Mouse (Mus musculus) right cerebral cortex, postnatal 10 days (tissue): ENCODE results near the gene Zfp13.

Experiments
- DNase-seq, 2 experiments: peaks; one replicate each; pipeline ENCODE4 v3.0.0; 2021; ENCODE audit warnings: low spot score in 2 of 2

The Zfp13 gene

DNA sequence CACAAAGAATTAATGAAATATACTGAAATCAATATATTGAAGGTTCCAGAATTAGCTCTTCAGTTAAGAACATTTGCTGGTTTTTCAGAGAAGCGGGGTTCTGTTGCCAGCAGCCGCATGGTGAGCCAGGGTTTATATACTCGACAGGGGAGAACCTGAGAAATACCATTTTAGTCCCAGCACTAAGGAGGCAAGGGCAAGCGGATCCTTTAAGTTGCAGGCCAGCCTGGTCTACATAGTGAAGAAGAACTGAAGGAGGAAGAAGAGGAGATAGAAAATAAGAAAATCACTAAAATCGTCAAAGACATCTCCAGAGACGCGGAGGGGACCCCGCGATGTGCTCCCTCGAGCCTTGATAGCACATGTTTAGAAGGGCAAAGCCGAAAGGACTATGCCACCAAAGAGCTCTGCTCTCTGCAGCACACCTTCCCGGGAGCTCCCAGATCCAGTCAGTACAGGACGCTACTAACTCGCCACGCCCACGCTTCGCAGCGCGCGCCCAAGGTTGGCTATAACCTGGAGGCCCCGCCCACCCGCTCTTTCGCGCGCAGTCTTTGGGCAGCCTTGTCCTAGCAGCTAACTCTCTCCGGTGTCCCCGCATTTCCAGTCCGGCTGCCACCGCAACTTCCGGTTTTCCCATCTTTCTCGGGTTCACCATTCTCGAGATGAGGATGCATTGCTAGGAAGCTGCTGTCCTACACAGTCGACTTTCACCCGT is 6.9 kb downstream of the Zfp13 start:
- DNase-seq: peak; percentile 98 to 99

- DNase-seq: no peak
Measured at GRCm38 (mm10) chr17:23587253-23587652, 12.0 kb downstream of the Zfp13 start.

- DNase-seq: peak; percentile 86 to 87
Measured at GRCm38 (mm10) chr17:23585721-23586491, 13.4 kb downstream of the Zfp13 start.

DNA sequence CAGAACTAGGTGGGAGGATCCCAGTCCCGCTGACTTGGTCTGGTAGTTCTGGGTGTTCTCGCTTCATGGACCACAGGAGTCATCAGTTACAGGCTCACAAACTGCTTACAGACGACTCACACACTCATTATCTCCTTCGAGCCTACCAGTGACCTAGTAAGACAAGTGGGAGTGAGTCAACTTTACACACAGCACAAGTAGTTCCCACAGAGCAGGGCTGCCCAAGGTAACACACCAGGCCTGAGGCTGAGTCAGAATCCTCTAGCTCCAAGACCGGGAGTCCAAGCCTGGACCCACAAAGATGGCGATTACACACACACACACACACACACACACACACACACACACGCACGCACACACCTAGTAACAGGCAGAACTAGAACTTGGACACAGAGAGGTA is 14.5 kb downstream of the Zfp13 start:
- DNase-seq: no peak

DNA sequence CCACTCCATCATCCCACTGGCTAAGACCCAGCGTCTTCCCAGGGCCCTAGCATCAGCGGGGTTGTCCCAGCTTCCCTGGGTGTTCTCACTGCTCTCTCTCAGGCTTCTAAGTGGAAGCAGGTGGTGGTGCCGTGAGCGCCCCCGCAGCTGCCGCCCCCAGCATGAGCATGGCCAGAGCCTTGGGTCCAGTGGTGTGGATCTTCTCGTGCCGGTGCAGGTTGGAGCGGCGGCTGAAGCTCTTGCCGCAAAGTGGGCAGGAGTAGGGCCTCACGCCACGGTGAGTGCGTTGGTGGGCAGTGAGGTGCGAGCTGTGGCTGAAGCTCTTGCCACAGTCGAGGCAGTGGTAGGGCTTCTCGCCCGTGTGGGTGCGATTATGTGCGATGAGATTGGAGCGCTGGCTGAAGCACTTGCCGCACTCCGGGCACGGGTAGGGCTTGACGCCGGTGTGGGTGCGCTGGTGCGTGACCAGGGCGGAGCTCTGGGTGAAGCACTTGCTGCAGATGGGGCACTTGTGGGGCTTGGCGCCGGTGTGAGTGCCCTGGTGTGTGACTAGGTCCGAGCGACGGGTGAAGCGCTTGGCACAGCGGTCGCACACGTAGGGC is 23.2 kb downstream of the Zfp13 start:
- DNase-seq: no peak

GRCm38 (mm10) chr17:23574130-23574529 is 25.2 kb downstream of the Zfp13 start:
- DNase-seq: no peak

GRCm38 (mm10) chr17:23572059-23572458 is 27.2 kb downstream of the Zfp13 start:
- no peak for DNase-seq

DNA sequence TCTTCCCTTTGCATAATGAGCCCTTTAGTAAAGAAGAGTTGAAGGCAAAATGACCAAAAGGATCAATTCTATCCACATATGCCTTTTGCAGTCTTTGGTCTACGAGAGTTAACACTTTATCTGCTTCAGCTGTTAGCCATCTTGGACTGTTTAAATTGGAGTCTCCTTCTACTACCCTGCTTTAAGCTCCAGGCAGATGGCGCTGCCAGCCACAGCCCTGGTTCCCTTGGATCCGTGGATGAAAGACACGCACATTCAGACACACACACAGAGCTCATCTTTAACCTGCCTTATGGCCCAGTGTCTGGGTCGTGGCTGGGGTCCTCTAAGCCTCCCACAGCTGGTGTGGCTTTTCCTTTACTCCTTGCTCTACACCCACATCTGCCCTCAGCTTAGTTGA is 28.2 kb downstream of the Zfp13 start:
- DNase-seq: no peak

DNA sequence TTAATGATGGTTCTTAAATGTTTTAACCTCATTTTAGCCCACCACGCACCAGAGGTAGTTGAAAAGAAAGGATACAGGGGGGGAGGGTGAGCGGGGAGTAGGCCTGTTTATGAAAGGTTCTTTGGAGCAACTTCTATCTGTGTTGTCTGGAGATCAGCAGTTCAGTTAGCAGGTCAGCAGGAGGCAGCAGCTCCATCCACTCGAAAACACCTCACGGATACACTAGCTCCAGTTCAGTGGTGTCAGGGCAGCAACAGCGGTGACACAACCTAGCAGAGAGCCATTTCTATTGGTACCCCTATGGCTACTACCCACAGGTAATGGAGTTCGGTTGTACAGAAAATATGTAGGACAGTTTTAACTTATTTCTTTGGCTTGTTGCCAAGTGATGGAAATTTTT is 29.3 kb downstream of the Zfp13 start:
- no peak for DNase-seq

DNA sequence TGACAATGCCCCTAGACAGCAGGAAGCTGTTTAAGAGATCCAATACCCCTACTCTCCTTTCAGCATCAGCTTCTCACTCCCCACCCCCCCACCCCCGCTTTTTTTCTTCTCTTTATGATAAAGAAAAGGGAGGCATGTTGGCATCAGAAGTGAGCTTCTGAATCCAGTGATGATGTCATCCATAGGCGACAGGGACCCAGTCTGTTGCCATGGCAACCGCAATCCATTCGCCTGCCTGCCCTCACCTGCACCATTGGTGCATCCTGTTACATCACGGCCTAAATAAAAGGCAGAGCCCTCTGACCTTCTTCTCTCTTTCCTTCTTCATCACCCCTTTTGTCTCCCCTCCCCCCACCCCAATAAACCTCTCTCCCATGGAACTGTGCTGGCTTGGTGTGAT is 30.9 kb downstream of the Zfp13 start:
- DNase-seq: no peak

GRCm38 (mm10) chr17:23566787-23567186 is 32.5 kb downstream of the Zfp13 start:
- no peak for DNase-seq

DNA sequence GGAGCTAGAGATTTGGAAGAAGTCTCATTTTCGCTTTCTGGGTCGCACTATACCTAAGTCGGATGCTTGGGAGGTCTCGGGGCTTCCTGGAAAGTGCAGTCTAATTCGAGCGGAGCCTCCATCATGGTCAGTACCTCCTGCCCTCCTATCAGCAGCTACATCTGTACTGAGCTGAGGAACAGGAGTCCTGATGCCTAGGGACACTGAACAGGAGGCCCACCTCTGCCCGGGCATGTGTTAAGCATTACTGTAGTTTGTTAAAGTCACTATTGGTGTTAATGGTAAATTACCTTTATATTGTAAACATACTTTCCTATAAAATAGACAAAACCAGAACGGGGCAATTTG is 34.9 kb downstream of the Zfp13 start:
- DNase-seq: no peak

- DNase-seq: peak; percentile 97
Measured at GRCm38 (mm10) chr17:23563595-23564367, 35.5 kb downstream of the Zfp13 start, which contains the start of gene Zfp213. TSS of gene Zfp213 (minus strand) at chr17:23564238.

GRCm38 (mm10) chr17:23559767-23560166 is 39.5 kb downstream of the Zfp13 start:
- no peak for DNase-seq

DNA sequence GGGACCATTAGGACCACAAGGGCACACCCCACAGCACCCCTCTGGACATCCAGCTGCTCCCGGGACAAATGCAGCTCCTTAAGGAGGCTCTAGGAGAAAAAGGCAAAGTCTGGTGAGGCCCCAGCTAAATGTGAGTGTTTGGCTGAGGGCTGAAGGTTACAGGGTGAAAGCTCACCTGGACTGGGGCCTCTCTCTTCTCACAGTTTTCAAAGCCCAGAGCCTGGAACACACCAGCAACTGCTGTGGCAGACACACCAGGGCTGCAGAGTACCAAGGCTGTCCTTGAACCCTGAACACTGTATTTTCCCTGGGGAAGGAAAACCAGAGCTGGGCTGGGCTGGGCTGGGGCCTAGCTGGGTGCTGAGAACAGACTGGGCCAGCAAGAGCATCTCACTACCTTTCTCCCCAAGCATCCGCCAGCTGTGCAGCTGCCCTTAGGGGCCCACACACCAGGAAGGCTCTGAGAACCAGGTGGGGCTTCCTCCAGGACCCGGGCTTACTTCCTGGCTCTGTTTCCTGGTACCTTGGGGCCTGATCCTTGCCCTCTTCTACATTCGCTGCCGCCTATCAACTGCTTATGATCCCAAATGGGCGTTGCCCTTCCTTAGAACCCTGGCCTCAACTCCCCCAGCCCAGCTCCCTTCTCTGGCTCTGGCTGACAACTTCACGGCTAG is 43.9 kb downstream of the Zfp13 start:
- no peak for DNase-seq

DNA sequence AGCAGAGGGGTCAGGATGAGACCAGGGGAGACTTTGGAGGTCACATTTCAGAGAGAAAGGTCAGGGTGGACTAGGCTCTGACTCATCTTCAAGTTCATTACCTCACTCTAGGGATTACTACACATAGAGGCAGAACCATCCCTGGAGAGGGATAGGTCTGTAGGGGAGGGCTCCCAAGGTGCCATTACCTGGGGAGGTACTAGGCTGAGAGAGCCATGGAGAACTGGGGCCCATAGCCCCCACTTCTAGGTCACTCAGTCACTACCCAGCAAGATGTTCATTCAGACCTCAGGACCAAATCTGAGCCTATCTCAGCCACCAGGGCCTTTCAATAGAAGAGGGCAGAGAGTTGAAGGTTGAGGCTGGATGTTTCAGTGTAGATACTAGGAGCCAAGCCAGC is 45.0 kb downstream of the Zfp13 start:
- DNase-seq: no peak

- DNase-seq: no peak
Measured at GRCm38 (mm10) chr17:23553634-23554120, 45.6 kb downstream of the Zfp13 start.

DNA sequence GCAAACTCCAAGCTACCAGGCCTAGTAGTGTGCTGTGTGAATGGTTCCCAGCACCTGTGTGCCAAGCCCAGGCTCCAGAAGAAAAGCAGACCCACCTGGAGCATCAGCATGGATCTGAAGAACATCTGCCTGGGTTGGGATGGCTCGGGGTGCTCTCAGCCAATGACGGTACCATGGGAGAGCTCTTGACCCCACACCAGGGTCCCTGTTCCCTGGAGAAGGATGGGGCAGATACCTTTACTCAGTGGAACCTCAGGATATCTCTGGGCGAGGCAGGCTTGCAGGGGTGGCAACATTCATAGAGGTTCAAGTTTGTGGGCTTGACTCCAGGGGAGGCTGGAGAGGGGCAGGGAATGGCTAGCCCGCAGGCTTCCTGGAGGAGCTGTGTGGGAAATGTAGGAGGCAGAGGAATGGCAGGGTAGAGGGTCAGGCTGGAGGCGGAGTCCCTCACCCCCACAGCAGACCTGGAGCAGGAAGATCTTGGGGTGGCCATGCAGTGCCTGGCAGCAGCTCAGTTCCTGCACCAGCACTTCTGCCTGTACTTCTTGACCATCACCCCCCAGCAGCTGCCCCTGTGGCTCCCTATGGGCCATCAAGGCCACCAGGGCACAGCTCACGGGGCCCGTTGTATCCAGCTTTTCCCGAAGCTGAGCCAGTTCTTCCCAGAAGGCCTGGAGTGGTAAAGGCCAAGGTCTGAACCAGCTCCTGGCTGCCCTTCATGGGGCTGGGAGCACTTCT is 46.2 kb downstream of the Zfp13 start:
- DNase-seq: no peak

DNA sequence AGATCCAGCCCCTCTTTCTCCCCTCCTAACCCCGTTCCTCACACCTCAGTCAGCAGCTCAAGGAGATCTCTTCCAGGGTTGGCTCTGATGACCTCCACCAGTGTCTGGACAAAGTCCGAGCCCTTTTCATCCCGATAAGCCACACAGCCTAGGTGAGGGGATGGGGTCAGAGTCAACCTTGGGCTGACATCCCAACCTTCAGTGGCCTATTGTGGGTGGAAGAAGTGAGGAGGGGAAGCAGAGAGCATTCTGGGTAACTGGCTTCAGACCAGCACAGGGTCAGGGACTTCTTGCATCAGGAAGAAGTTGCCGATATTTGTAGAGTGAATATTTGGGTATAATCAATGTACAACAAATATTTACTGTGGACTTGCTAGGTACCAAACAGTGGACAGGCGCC is 47.3 kb downstream of the Zfp13 start:
- no peak for DNase-seq

DNA sequence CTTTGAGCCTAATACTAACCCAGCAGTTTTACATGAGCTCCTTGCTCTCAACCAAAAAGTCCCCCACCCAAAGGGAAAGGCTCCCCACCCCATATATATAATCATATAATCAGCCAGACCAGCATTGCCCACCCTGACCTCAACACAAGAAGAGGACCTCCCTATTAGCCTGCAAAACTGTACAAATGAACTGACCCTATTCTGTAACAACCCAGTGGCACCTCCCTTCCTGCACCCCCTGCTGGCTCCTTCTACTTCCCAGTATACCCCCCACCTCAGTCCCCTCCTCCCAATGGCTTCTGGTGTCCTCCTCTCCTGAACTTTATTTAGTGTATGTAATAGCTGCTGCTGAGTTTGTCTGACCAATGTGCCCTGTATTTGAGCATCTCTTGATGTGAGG is 47.9 kb downstream of the Zfp13 start:
- no peak for DNase-seq

- DNase-seq: no peak
Measured at GRCm38 (mm10) chr17:23550856-23551255, 48.4 kb downstream of the Zfp13 start.
